Mouse (Mus musculus): ENCODE measurements around the gene Idh1. TPM values are rescaled to one million over a fixed set of nuclear protein-coding genes. Genes with fewer than 3 reads are reported as not detected.

Idh1 gene
- polyA plus RNA-seq, 1 experiment from 2014 or later: 117 TPM

- H3K4me1 ChIP-seq: peaks cover 8% of the 10 kb centered on the region; the same call in 1 of the 2 replicates
- no peaks in the 10 kb centered on the region for H3K36me3 ChIP-seq
- no peak for ATAC-seq (ENCODE audit: insufficient number of reproducible peaks, low FRiP score, low TSS enrichment, low read depth)
- H3K9me3 ChIP-seq: no peaks in the 10 kb centered on the region
- no peak overlapping the region for H3K9ac ChIP-seq
- no peaks in the 10 kb centered on the region for H3K27me3 ChIP-seq
- H3K4me2 ChIP-seq: no peak overlapping the region
- 70% methylated on average over 25 of the region's 25 CpGs for WGBS
- H3K4me3 ChIP-seq: no peak overlapping the region
- H3K27ac ChIP-seq: no peak overlapping the region
Measured at GRCm38 (mm10) chr1:65109756-65110435, 76.4 kb downstream of the Idh1 start.

- WGBS: 80% methylated on average over 8 of the region's 8 CpGs
- no peak overlapping the region for H3K9ac ChIP-seq
- no peak overlapping the region for H3K27ac ChIP-seq
- H3K27me3 ChIP-seq: no peaks in the 10 kb centered on the region
- no peaks in the 10 kb centered on the region for H3K36me3 ChIP-seq
- H3K4me3 ChIP-seq: no peak overlapping the region
- peaks cover 8% of the 10 kb centered on the region; the same call in 1 of the 2 replicates for H3K4me1 ChIP-seq
- H3K9me3 ChIP-seq: no peaks in the 10 kb centered on the region
- no peak overlapping the region for H3K4me2 ChIP-seq
- no peak for ATAC-seq (ENCODE audit: insufficient number of reproducible peaks, low FRiP score, low TSS enrichment, low read depth)
Measured at GRCm38 (mm10) chr1:65109196-65109595, 77.1 kb downstream of the Idh1 start.

Other genes with a start within 250 kb of the Idh1 start
- 5.4 and 6.6 TPM in 2 replicates for gene Plekhm3, start 229.7 kb downstream of the Idh1 start, polyA plus RNA-seq (2015; fragmentation: Nextera tagmentation; extraction: Ambion mirVana)
- 0.24 TPM in 2 replicates for gene Akr1cl, start 153.7 kb downstream of the Idh1 start, polyA plus RNA-seq (2015; fragmentation: Nextera tagmentation; extraction: Ambion mirVana)
- not detected in 2 replicates for gene Cryge, start 135.4 kb downstream of the Idh1 start, polyA plus RNA-seq (2015; fragmentation: Nextera tagmentation; extraction: Ambion mirVana)
- gene Crygd, start 123.0 kb downstream of the Idh1 start, polyA plus RNA-seq (2015; fragmentation: Nextera tagmentation; extraction: Ambion mirVana): not detected in 2 replicates
- not detected in 2 replicates for gene Crygc, start 112.8 kb downstream of the Idh1 start, polyA plus RNA-seq (2015; fragmentation: Nextera tagmentation; extraction: Ambion mirVana)
- not detected in 2 replicates for gene Crygb, start 104.2 kb downstream of the Idh1 start, polyA plus RNA-seq (2015; fragmentation: Nextera tagmentation; extraction: Ambion mirVana)
- gene Cryga, start 83.1 kb downstream of the Idh1 start, polyA plus RNA-seq (2015; fragmentation: Nextera tagmentation; extraction: Ambion mirVana): not detected in 2 replicates
- gene Gm28845, start 66.9 kb downstream of the Idh1 start, polyA plus RNA-seq (2015; fragmentation: Nextera tagmentation; extraction: Ambion mirVana): not detected in 2 replicates
- gene D630023F18Rik, start 63.3 kb downstream of the Idh1 start, polyA plus RNA-seq (2015; fragmentation: Nextera tagmentation; extraction: Ambion mirVana): 0.35 and 0.47 TPM in 2 replicates
- 10.2 and 11.4 TPM in 2 replicates for gene Pikfyve, start 183 bp upstream of the Idh1 start, polyA plus RNA-seq (2015; fragmentation: Nextera tagmentation; extraction: Ambion mirVana)
- gene Pth2r, start 95.6 kb upstream of the Idh1 start, polyA plus RNA-seq (2015; fragmentation: Nextera tagmentation; extraction: Ambion mirVana): 0.35 and 0.50 TPM in 2 replicates